Mouse (Mus musculus): ENCODE measurements at regions not wholly inside any gene's neighbourhood (a gene's known extent, or its start where the extent isn't known, plus 50 kb on each side); places are given as distances from the start of the nearest gene placed in this dataset.

GRCm38 (mm10) chr4:125765171-125765570, 259.2 kb upstream of the Csf3r start:
- H3K4me1 ChIP-seq (ENCODE audit: insufficient read depth), result no peaks in the 10 kb centered on the region
- WGBS (ENCODE audit: insufficient replicate concordance), result 69% methylated on average over 8 of the region's 8 CpGs
- no peak for ATAC-seq
- H3K9me3 ChIP-seq (ENCODE audit: low read length), result no peaks in the 10 kb centered on the region
- no peak overlapping the region for H3K27ac ChIP-seq (ENCODE audit: low read depth)
- H3K4me2 ChIP-seq (ENCODE audit: low read depth, low read length), result no peak overlapping the region
- no peaks in the 10 kb centered on the region for H3K27me3 ChIP-seq (ENCODE audit: insufficient read depth, low read length)
- no peaks in the 10 kb centered on the region for H3K36me3 ChIP-seq (replicated peaks; ENCODE audit: insufficient read depth, low read length)
- DNase-seq, result no peak
- TF ChIP-seq CTCF (IDR thresholded peaks at IDR 0.05; ENCODE audit: low read depth) (no peak), EP300 (IDR thresholded peaks at IDR 0.05; ENCODE audit: low read depth) (no peak)
- H3K4me3 ChIP-seq (ENCODE audit: low read depth, low read length), result no peak overlapping the region
- H3K9ac ChIP-seq (replicated peaks), result no peak overlapping the region

- H3K27ac ChIP-seq (ENCODE audit: low read depth), result no peak overlapping the region
- DNase-seq (no peak), ATAC-seq (no peak)
- H3K9me3 ChIP-seq (ENCODE audit: low read length), result no peaks in the 10 kb centered on the region
- no peaks in the 10 kb centered on the region for H3K36me3 ChIP-seq (replicated peaks; ENCODE audit: insufficient read depth, low read length)
- no peaks in the 10 kb centered on the region for H3K27me3 ChIP-seq (ENCODE audit: insufficient read depth, low read length)
- TF ChIP-seq EP300 (IDR thresholded peaks at IDR 0.05; ENCODE audit: low read depth), result no peak
- no peak for TF ChIP-seq CTCF (IDR thresholded peaks at IDR 0.05; ENCODE audit: low read depth)
- H3K4me3 ChIP-seq (ENCODE audit: low read depth, low read length), result no peak overlapping the region
- no peaks in the 10 kb centered on the region for H3K4me1 ChIP-seq (ENCODE audit: insufficient read depth)
- H3K4me2 ChIP-seq (ENCODE audit: low read depth, low read length), result no peak overlapping the region
- no peak overlapping the region for H3K9ac ChIP-seq (replicated peaks)
- WGBS (ENCODE audit: insufficient replicate concordance), result 70% methylated on average over 4 of the region's 4 CpGs
Measured at GRCm38 (mm10) chr4:125777126-125777525, 247.2 kb upstream of the Csf3r start.

- ATAC-seq (no peak), DNase-seq (no peak)
- WGBS (ENCODE audit: insufficient replicate concordance), result 56% methylated on average over 4 of the region's 4 CpGs
- H3K4me3 ChIP-seq (ENCODE audit: low read depth, low read length), result no peak overlapping the region
- no peaks in the 10 kb centered on the region for H3K27me3 ChIP-seq (ENCODE audit: insufficient read depth, low read length)
- no peaks in the 10 kb centered on the region for H3K4me1 ChIP-seq (ENCODE audit: insufficient read depth)
- H3K27ac ChIP-seq (ENCODE audit: low read depth), result no peak overlapping the region
- no peak overlapping the region for H3K9ac ChIP-seq (replicated peaks)
- TF ChIP-seq EP300 (IDR thresholded peaks at IDR 0.05; ENCODE audit: low read depth) (no peak), CTCF (IDR thresholded peaks at IDR 0.05; ENCODE audit: low read depth) (no peak)
- no peaks in the 10 kb centered on the region for H3K36me3 ChIP-seq (replicated peaks; ENCODE audit: insufficient read depth, low read length)
- H3K9me3 ChIP-seq (ENCODE audit: low read length), result no peaks in the 10 kb centered on the region
- H3K4me2 ChIP-seq (ENCODE audit: low read depth, low read length), result no peak overlapping the region
Measured at GRCm38 (mm10) chr4:125780113-125780512, 244.2 kb upstream of the Csf3r start.

GRCm38 (mm10) chr4:125780921-125781487, 243.3 kb upstream of the Csf3r start:
- 25% methylated on average over 12 of the region's 12 CpGs for WGBS (ENCODE audit: insufficient replicate concordance)
- no peak overlapping the region for H3K4me2 ChIP-seq (ENCODE audit: low read depth, low read length)
- ATAC-seq, result no peak
- no peaks in the 10 kb centered on the region for H3K4me1 ChIP-seq (ENCODE audit: insufficient read depth)
- no peak for TF ChIP-seq EP300 (IDR thresholded peaks at IDR 0.05; ENCODE audit: low read depth)
- TF ChIP-seq CTCF (IDR thresholded peaks at IDR 0.05; ENCODE audit: low read depth), result no peak
- H3K9me3 ChIP-seq (ENCODE audit: low read length), result no peaks in the 10 kb centered on the region
- DNase-seq, result no peak
- H3K27me3 ChIP-seq (ENCODE audit: insufficient read depth, low read length), result no peaks in the 10 kb centered on the region
- no peak overlapping the region for H3K4me3 ChIP-seq (ENCODE audit: low read depth, low read length)
- no peak overlapping the region for H3K9ac ChIP-seq (replicated peaks)
- H3K36me3 ChIP-seq (replicated peaks; ENCODE audit: insufficient read depth, low read length), result no peaks in the 10 kb centered on the region
- H3K27ac ChIP-seq (ENCODE audit: low read depth), result no peak overlapping the region

- 53% methylated on average over 3 of the region's 3 CpGs for WGBS (ENCODE audit: insufficient replicate concordance)
- ATAC-seq, result no peak
Measured at GRCm38 (mm10) chr4:125782346-125782745, 242.0 kb upstream of the Csf3r start.

GRCm38 (mm10) chr4:125786083-125786482, 238.3 kb upstream of the Csf3r start:
- no peak for TF ChIP-seq CTCF (IDR thresholded peaks at IDR 0.05; ENCODE audit: low read depth)
- no peak for TF ChIP-seq EP300 (IDR thresholded peaks at IDR 0.05; ENCODE audit: low read depth)
- WGBS (ENCODE audit: insufficient replicate concordance), result 32% methylated on average over 3 of the region's 3 CpGs
- H3K4me1 ChIP-seq (ENCODE audit: insufficient read depth), result no peaks in the 10 kb centered on the region
- H3K9me3 ChIP-seq (ENCODE audit: low read length), result no peaks in the 10 kb centered on the region
- no peak overlapping the region for H3K4me3 ChIP-seq (ENCODE audit: low read depth, low read length)
- H3K27me3 ChIP-seq (ENCODE audit: insufficient read depth, low read length), result no peaks in the 10 kb centered on the region
- no peak overlapping the region for H3K9ac ChIP-seq (replicated peaks)
- H3K4me2 ChIP-seq (ENCODE audit: low read depth, low read length), result no peak overlapping the region
- DNase-seq (no peak), ATAC-seq (no peak)
- H3K27ac ChIP-seq (ENCODE audit: low read depth), result no peak overlapping the region
- no peaks in the 10 kb centered on the region for H3K36me3 ChIP-seq (replicated peaks; ENCODE audit: insufficient read depth, low read length)

More at GRCm38 (mm10) chr4:125782346-125782745, 242.0 kb upstream of the Csf3r start:
- no peaks in the 10 kb centered on the region for H3K36me3 ChIP-seq (replicated peaks; ENCODE audit: insufficient read depth, low read length)
- H3K9me3 ChIP-seq (ENCODE audit: low read length), result no peaks in the 10 kb centered on the region
- no peak overlapping the region for H3K4me3 ChIP-seq (ENCODE audit: low read depth, low read length)
- DNase-seq, result no peak
- H3K4me2 ChIP-seq (ENCODE audit: low read depth, low read length), result no peak overlapping the region
- no peaks in the 10 kb centered on the region for H3K27me3 ChIP-seq (ENCODE audit: insufficient read depth, low read length)
- H3K4me1 ChIP-seq (ENCODE audit: insufficient read depth), result no peaks in the 10 kb centered on the region
- no peak overlapping the region for H3K27ac ChIP-seq (ENCODE audit: low read depth)
- TF ChIP-seq CTCF (IDR thresholded peaks at IDR 0.05; ENCODE audit: low read depth) (no peak), EP300 (IDR thresholded peaks at IDR 0.05; ENCODE audit: low read depth) (no peak)
- no peak overlapping the region for H3K9ac ChIP-seq (replicated peaks)

- Histone ChIP-seq H3K4me2 (ENCODE audit: low read depth, low read length) (no peak overlapping the region), H3K9ac (replicated peaks) (no peak overlapping the region), H3K4me3 (ENCODE audit: low read depth, low read length) (no peak overlapping the region), H3K4me1 (ENCODE audit: insufficient read depth) (no peaks in the 10 kb centered on the region), H3K27me3 (ENCODE audit: insufficient read depth, low read length) (no peaks in the 10 kb centered on the region), H3K27ac (ENCODE audit: low read depth) (no peak overlapping the region), H3K36me3 (replicated peaks; ENCODE audit: insufficient read depth, low read length) (no peaks in the 10 kb centered on the region), H3K9me3 (ENCODE audit: low read length) (no peaks in the 10 kb centered on the region)
- 64% methylated on average over 4 of the region's 4 CpGs for WGBS (ENCODE audit: insufficient replicate concordance)
- TF ChIP-seq EP300 (IDR thresholded peaks at IDR 0.05; ENCODE audit: low read depth), result no peak
- no peak for TF ChIP-seq CTCF (IDR thresholded peaks at IDR 0.05; ENCODE audit: low read depth)
- DNase-seq (no peak), ATAC-seq (no peak)
Measured at GRCm38 (mm10) chr4:125794679-125795078, 229.7 kb upstream of the Csf3r start.

Data from liver, postnatal 0 days (tissue).